Mouse (Mus musculus) T-helper 2 cell (primary cell): ENCODE results near the gene Nox3.

Experiments
- in situ Hi-C: fragments of 300-600 bp; cut with MboI, MseI; formaldehyde crosslinking; loops from one replicate; pipeline ENCODE4 v1.15.1; 2025; ENCODE audit warnings: high pct_unique_total_duplicates

The Nox3 gene

DNA sequence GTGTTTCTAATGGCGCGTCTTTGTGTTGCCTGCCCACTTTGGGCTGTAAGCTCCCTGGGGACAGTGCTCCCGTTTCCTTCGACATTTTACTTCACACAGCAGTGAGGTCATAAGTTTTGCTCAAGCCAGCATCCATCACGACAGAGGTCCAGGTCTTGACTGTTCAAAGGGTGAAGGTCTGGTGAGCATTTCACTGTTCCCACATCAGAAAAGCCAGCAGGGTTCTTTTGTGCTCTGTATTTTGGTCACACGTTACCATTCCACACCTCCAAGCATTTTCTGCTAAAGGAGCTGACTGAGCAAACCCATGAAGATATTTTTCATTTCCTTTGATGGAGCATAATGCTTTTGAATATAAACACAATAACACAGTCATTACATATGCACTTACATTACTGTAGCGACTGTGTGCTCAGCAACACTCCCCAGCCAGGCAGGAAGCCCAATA, 85.7 kb downstream of the Nox3 start:
- in situ Hi-C loops: no loop called here

DNA sequence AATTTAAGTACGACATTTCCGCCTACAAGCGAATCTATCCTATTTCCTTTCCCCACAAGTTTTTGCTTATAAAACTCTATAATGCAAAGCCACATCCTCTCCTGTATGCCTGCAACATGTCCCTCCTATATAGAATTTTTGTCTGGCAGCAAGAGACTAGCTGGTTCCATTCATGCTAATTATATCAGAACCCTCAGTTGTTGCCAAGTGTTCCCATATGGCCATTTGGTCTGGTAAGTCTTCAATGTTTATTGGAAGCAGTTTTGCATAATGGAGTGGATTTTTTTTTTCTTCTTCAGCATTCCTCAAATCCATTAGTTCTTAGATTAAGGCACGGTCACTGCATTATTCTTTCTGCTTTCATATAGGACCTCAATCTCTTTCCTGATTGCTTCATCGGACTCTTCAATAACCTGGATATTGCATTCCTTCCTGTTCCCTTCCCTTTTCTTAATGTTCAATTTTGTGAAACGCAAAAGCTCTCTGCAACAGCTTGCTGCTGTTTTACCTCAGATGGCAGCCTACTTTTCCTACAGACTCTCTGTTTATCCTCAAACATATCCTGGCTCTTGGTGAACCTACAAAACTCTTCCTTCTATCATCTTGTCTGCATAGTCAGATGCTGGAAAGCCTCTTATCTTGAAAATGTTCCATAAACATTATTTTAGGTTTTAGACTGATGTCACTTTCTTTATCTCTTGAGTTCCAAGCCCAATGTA, 92.9 kb downstream of the Nox3 start:
- in situ Hi-C loops: no loop called here

DNA sequence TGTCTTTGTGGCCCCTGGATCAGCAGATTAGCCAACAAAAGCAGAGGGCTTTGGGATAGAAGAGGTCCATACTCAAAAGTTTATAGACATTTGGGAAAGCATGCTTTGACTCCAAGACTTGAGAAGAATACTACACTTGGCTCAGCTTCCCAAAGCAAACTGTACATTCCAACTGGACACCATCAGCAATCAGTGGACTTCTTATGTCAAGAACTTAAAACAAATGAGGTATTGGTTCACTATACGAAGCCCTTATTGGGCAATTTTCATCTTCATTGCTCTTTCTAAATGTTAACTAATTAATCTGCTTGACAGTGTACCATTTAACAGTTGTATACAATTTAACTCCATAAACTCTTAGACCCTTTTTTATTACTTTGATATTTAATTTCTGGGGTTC, 97.7 kb downstream of the Nox3 start:
- in situ Hi-C loops: no loop called here

DNA sequence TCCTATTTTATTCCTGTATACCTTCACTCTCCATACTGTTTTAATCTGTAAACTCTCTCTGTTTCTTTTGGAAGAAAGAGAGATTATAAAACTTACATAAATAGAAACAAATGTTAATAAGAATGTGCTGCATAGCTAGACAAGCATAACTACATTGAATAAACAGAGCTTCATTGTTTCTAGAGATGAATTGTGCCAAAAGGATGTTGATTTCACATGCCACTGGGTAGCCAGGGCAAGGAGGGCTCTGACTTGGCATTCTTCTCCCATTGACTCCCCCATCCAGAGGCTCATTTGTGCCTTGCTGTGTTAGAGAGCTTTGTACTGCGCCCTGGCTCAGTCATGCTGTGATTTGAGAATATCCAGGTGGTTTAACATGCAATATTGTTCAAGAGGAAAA, 98.2 kb downstream of the Nox3 start:
- in situ Hi-C loops: no loop called here

DNA sequence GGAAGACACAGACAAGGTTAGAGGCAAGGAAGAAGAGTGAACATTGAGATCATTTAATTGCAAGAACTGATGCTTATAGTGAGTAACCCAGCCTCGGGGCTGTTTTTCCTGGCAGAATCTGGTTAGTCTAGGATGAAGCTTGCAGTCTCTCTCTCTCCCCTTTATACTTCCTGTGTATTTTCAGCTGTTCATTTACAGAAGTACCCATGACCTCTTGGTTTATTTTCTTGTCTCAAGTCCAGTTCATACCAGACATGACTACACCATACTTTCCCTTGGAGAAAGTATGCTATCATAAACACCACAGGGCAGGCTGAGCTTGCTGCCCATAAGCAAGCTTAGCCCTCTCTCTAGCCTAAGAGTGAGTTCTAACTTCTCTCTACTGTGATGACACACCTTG, 98.9 kb downstream of the Nox3 start:
- in situ Hi-C loops: no loop called here
